Mouse (Mus musculus) frontal cortex, adult (tissue): Measurements from ENCODE around the gene Rfx8.

Experiments used
- ATAC-seq: cut with Nextera tagmentation; 2 replicates; pipeline ENCODE4 v1.9.2; 2017; ENCODE audit warnings: mild to moderate bottlenecking, moderate library complexity, mixed read lengths; ENCODE audit not compliant: low TSS enrichment

Rfx8 gene

DNA sequence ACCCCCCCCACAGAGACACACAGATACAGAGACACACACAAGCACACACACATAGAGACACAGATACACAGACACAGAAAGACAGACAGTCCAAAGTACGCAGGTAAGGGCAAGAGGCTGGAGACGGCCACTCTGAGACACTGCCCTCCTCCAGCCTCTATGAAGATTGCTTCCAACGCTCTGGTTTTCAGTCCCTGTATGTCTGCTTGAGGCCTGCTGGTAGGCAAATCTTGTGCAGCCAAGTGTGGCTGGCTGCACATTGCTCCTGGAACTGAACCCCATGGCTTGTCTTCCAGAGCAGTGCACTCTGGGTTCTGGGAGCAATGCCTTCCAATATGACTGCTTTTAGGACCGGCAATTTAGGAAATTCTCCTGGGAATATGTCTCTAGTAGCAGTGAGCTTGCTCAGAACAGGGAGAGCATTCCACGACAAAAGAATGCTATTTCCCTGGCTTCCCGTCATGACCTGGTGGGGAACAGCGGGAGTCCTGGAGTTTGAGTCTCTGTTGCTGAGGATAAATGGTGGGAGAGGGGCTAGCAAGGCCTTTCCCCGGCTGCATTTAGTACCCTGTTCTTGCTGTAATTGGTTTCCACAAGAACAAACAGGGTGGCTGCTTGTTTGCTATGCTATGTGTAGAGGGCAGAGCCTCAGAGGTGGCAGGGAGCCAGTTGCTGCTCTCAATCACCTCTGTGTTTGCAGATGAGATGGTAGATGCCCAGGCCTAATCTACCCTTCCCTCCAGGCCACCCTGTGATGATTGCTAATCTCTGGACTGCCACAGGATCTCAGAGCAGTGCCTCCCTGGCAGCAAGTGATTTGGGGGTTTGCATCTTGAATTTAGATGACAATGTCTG lies 74.7 kb downstream of the Rfx8 start:
- no peak for ATAC-seq

DNA sequence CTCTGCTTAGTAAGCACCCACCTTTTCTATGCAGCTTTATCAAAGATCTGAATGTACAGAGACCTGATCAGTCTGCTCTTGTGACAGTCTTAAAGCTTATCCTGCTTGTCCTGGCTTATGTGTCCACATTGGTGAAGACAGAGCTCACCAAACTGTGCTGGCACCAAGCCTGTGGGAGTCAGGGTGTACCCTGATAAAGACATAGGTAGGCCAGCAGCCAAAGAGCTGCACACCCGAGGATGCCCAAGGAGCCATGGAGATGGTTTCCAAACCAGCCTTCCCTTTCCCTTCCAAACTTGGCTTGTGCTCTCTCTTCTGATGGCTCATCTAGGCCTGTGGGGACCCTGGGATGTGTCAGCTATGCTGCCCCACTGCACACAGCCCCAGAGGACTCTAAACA lies 76.5 kb downstream of the Rfx8 start:
- ATAC-seq: no peak

DNA sequence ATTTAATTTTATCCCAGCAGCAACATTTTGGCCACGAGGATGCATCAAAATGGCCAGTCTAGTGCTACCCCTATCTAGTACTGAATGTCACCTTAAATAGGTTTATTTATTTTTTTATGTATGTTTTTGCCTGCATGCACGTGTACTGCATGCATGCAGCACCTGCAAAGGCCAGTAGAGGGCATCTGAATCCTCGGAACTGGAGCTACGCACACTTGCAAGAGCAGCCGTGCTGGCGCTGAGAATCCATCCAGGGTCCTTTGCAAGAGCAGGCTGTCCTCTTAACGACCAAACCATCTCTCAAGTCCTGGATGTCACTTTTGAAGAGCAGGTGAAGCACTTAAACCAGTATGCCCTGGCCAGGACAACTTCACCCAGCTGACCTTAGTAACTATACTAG lies 79.1 kb downstream of the Rfx8 start:
- ATAC-seq: no peak

DNA sequence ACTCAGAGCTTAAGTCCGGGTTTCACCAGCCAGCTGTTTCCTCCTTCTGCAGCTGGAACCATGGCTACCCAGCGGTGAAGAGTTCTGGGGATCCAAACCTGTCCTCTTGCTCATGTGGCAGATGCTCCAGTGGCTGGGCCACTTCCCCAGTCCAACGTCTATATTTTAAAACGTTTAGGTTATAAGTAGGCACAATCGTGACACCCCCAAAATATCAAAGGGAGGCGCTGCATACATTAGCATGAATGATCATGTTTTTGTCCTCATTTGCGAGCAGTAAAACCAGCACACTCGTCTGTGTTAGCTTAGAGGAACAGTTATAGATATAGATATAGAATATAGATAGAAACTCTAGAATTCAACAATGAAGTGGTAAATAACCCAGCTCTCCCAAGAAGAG lies 83.7 kb downstream of the Rfx8 start:
- ATAC-seq: peak; percentile 74

DNA sequence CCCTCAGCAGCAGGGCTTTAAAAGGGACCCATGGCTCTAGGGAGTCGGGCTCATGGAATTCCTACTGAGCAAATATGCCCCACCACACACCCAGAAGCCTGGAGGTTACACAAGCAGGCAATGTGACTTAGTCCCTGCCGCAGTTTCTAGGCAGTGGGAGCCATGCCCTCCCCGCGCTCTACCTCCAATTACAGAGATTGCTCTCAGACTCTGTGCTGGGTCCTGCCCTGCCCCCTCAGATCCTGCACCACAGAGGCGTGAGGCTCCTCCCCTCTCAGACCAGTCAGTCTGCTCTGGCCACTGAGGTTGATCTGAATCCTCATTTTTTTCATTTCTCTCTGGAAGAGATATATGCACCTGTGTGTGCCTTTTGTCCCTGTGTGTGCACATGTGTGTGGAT lies 84.1 kb downstream of the Rfx8 start:
- peak; percentile 60 for ATAC-seq

DNA sequence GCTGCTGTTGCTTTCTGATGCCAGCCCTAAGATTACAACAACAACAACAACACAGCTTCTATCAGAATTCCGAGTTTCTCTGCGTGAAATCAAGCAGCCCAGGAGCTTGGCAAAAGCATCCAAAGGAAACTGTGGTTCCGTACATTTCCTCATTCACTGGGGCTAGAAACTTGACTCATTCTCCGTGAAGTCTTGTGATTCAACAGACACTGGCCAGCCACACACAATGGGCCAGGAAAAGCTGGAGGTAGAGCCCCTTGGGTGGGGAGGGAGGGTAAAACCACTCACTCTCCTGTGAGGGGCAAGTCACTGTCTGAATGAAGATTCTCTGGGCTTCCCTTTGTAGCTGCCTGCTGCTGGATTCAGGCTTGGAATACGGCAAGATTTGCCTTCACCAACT lies 84.6 kb downstream of the Rfx8 start:
- ATAC-seq: peak; percentile 16; the same call in 1 of the 2 replicates

DNA sequence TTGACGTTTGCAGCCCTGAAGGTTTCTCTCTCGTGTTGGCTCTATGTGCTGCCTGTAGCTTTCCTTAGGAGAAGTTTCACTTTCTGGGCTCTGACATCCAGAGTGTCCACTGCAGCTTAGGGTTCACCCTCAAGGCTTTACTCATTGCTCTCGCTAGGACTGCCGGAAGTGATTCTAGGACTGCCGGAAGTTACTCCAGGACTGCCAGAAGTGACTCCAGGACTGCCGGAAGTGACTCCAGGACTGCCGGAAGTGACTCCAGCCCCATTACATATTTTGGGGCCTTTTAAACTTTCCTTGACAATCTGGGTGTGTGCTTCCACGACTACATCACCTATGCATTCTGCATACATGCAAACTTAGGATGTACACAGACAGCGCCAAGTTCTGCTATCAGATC lies 92.2 kb downstream of the Rfx8 start:
- ATAC-seq: no peak

DNA sequence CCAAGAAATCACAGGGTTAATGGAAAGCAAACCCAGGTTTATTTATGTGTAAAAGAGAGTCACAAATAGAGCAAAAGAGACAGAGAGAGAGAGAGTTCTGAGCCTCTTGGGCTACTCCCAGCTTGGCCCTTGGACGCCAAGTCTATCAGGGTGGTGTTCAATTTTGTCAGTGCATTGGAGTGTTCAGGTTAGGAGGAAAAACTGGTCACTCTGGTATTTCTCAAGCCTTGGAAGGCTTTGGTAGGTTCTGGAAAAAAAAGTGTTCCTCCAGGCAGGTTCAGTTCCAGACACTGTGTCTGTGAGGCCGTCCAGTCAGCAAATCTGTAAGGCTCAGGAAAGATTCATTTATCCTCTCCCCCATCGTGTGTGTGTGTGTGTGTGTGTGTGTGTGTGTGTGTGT lies 95.3 kb downstream of the Rfx8 start:
- ATAC-seq: peak; percentile 28; the same call in 1 of the 2 replicates

DNA sequence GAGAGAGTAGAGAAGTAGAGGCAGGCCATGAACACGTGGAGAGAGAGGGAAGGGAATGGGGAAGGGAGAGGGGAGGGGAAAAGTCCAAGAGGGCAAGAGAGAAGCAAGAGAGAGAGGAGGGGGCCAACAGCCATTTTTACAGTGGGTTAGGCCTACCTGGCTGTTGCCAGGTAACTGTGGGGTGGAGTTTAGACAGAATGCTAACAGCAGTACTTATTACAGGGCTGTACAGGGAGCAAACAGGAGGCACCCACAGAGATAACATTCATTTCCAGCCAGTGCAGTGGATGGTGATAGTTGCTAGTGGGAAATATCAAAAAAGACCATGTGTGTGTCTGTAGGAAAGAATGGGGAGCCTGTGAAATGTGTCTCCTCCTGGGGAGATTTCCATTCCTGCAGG lies 97.1 kb downstream of the Rfx8 start:
- no peak for ATAC-seq

DNA sequence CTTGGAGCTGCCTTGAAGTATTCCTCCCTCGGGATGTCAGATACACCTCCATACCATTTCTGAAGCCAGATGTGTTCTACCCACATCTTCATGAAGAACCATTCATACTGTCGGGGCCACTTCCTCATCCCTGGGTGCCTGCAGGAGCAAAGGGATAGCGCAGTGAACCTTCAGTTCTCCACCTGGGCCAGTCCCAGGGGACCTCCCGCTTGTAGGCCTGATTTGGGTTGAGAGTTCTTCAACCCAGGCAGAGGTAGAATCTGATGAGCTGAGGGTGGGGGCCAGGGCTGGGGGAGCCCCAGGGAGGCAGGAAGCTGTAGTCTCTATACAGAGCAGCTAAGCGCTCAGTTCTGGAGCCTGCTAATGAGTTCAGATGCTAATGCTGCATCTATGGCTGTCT lies 97.7 kb downstream of the Rfx8 start:
- no peak for ATAC-seq

DNA sequence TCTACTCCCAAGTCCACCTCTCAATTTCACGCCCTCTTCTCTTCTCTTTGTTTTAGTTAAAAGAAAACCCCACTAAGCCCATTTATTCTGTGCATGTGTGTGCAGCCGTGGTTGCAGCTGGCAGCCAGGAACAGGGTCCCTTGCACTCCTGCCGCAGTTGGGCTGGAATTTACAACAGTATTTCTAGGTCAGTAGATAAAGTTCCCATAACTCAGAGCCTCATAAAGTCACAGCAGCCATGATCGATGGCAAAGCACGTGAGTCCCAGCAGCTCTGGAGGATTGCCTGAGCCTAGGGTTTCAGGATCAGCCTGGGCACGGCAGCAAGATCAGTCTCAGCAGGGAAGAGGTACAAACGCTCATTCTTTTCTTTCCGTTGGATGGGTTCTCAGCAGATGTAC lies 102.3 kb downstream of the Rfx8 start:
- ATAC-seq: no peak

DNA sequence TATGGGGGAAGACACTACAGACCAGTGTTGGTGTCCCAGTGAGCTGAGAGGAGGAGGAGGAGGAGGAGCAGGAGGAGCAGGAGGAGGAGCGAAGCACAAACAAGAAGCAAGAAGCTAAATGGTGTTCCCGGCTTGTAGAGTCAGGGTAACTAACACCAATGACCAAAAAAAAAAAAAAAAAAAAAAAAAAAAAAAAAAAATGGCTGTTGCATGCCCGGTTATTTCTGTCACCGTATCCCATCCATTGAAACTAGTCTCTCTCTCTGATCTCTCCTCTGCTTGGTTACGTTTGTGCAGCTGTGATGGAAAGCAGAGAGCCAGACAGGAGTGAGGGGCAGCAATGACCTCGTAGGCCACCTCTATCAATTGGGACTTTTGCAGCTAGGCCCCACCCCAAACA lies 105.3 kb downstream of the Rfx8 start:
- ATAC-seq: no peak
